Mouse (Mus musculus): ENCODE results near the gene Slco2a1. TPM values are rescaled to one million over a fixed set of nuclear protein-coding genes. Genes with fewer than 3 reads are reported as not detected.

The Slco2a1 gene
- polyA plus RNA-seq, 1 experiment: 9.1 TPM

DNA sequence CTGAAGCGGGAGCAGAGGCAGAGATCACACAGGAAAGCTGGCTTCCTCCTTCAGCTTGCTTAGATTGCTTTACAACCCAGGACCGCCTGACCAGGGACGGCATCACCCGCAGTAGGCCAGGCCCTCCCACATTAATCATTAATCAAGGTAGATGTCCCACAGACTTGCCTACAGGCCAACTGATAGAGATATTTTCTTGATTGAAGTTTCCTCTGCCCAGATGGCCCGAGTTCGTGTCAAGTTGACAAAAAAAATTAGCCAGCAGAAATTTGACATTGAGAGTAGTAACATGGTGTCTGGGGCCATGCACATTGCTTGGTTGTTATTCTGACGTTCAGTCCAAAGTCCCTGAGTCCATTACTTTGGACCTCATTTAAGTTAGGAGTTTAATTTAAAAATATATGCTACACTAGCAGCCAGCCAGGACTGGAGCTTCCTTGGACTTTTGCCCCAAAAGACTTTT is 60.6 kb downstream of the Slco2a1 start:
- H3K4me3 ChIP-seq (ENCODE audit: insufficient read depth, low read length): no peak overlapping the region
- H3K27ac ChIP-seq (ENCODE audit: insufficient read depth, low read length): no peak overlapping the region
- no peaks in the 10 kb centered on the region for H3K4me1 ChIP-seq (ENCODE audit: control insufficient read depth, insufficient read depth, low read length)
- TF ChIP-seq CTCF (IDR thresholded peaks at IDR 0.05; ENCODE audit: borderline replicate concordance, insufficient read depth, low read length) (no peak), POLR2A (IDR thresholded peaks at IDR 0.05; ENCODE audit: low read depth, low read length) (no peak)

DNA sequence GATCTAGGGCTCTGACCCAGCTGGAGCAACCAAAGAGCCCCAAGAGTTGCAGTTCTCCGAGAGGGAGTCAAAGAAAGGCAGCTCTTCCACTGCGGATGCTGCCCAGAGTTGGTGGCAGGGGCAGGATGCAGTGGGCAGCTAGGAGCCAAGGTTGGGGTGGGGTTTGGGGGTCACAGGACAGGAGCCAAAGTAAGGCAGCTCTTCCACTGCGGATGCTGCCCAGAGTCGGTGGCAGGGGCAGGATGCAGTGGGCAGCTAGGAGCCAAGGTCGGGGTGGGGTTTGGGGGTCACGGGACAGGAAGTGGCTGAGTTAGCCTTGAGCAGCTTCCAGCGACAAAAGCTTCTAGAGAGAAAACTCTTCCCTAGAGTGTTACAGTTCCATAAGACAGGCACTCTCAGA is 65.3 kb downstream of the Slco2a1 start:
- Histone ChIP-seq H3K4me3 (ENCODE audit: insufficient read depth, low read length) (no peak overlapping the region), H3K4me1 (ENCODE audit: control insufficient read depth, insufficient read depth, low read length) (no peaks in the 10 kb centered on the region), H3K27ac (ENCODE audit: insufficient read depth, low read length) (no peak overlapping the region)
- TF ChIP-seq POLR2A (IDR thresholded peaks at IDR 0.05; ENCODE audit: low read depth, low read length) (no peak), CTCF (IDR thresholded peaks at IDR 0.05; ENCODE audit: borderline replicate concordance, insufficient read depth, low read length) (no peak)

DNA sequence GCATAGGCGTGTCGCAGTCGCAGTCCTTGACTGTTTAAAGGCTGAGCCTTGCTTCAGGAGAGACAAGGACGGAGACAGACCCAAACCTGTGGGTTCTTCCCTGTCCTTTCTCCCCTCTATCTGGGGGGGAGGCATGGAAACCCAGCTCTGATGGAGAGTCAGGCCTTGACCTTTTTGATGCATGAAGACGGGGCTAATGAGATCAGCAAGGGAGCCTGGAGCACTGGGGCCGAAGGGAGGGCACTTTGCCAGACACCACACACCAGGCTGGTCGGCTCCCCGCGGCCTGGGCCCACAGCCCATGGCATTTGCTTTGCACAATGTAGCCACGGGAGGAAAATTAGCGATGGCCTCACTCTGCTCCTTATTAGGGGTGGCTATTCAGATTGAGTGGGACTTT is 66.5 kb downstream of the Slco2a1 start:
- H3K4me3 ChIP-seq (ENCODE audit: insufficient read depth, low read length): no peak overlapping the region
- no peak for TF ChIP-seq POLR2A (IDR thresholded peaks at IDR 0.05; ENCODE audit: low read depth, low read length)
- no peak for TF ChIP-seq CTCF (IDR thresholded peaks at IDR 0.05; ENCODE audit: borderline replicate concordance, insufficient read depth, low read length)
- H3K27ac ChIP-seq (ENCODE audit: insufficient read depth, low read length): no peak overlapping the region
- no peaks in the 10 kb centered on the region for H3K4me1 ChIP-seq (ENCODE audit: control insufficient read depth, insufficient read depth, low read length)

DNA sequence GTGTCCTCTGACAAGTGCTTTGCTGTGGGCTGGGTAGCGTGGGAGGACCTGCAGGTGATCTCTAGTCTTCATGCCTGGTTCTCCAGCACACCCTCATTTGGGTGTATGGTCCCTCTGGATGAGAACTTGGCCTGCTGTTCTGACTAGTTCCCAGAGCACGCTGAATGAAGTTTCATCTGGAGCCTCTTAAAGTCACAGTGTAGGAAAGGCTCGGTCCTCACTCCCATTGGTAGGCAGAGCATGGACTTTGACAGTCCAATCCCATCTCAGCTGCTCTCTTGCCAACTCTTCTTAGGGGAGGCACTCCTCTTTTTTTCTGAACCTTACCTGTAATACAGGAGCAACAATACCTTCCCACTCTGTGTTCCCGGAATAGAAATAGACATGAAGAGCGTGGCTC is 67.7 kb downstream of the Slco2a1 start:
- Histone ChIP-seq H3K4me3 (ENCODE audit: insufficient read depth, low read length) (no peak overlapping the region), H3K27ac (ENCODE audit: insufficient read depth, low read length) (no peak overlapping the region), H3K4me1 (ENCODE audit: control insufficient read depth, insufficient read depth, low read length) (0 out of 2 replicates have a peak, but pooled peaks cover 4% of the 10 kb centered on the region)
- TF ChIP-seq POLR2A (IDR thresholded peaks at IDR 0.05; ENCODE audit: low read depth, low read length) (no peak), CTCF (IDR thresholded peaks at IDR 0.05; ENCODE audit: borderline replicate concordance, insufficient read depth, low read length) (no peak)

DNA sequence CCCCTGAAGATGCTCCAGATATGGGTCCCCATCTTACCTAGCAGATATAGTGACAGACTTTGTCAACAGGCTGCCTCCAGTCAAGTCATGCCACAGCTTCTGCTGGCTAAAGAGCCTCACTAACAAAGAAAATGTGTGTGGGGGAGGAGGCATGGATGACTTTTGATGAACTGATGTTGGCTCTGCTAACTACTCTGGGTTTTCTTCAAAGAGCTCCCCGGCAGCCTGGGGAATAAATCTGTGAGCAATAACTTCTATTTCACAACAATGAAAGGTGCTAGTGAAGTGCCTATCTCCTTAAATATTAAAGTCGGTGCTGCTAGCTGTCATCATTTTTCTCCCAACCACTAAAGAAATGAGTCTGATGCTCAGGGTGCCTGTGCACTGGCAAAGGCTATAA is 72.0 kb downstream of the Slco2a1 start:
- Histone ChIP-seq H3K27ac (ENCODE audit: insufficient read depth, low read length) (peak overlapping the region; percentile 84), H3K4me3 (ENCODE audit: insufficient read depth, low read length) (no peak overlapping the region), H3K4me1 (ENCODE audit: control insufficient read depth, insufficient read depth, low read length) (peaks cover 10% of the 10 kb centered on the region; the same call in 1 of the 2 replicates)
- TF ChIP-seq POLR2A (IDR thresholded peaks at IDR 0.05; ENCODE audit: low read depth, low read length) (no peak), CTCF (IDR thresholded peaks at IDR 0.05; ENCODE audit: borderline replicate concordance, insufficient read depth, low read length) (no peak)

DNA sequence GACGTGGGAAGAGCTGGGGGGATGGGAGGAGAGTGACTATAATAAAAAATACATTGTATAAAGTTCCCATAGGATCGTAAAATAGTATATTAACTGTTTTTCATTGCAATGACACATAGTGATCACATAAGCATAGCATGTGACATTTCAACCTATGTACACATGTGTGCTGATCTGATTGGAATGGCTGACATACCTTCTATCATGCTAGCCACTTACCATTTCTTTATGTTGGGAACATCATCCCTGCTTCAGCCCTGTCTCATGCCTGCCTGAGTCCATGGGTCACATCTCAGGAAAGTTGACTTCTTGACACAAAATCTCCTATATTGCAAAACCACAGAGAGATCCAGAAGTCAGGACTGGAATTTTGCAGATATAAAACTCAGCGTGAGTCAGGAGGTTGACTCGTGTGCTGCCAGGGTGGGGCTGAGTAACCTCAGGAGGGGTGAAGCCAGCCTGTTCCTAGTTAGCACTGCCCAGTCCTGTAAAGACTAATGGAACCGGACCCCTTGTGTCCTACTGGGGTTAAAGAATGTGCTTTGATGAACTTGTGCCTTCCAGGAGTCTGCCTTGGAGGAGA is 73.0 kb downstream of the Slco2a1 start:
- Histone ChIP-seq H3K4me3 (ENCODE audit: insufficient read depth, low read length) (no peak overlapping the region), H3K27ac (ENCODE audit: insufficient read depth, low read length) (peak overlapping the region; percentile 84), H3K4me1 (ENCODE audit: control insufficient read depth, insufficient read depth, low read length) (peaks cover 10% of the 10 kb centered on the region; the same call in 1 of the 2 replicates)
- TF ChIP-seq POLR2A (IDR thresholded peaks at IDR 0.05; ENCODE audit: low read depth, low read length) (no peak), CTCF (IDR thresholded peaks at IDR 0.05; ENCODE audit: borderline replicate concordance, insufficient read depth, low read length) (no peak)

DNA sequence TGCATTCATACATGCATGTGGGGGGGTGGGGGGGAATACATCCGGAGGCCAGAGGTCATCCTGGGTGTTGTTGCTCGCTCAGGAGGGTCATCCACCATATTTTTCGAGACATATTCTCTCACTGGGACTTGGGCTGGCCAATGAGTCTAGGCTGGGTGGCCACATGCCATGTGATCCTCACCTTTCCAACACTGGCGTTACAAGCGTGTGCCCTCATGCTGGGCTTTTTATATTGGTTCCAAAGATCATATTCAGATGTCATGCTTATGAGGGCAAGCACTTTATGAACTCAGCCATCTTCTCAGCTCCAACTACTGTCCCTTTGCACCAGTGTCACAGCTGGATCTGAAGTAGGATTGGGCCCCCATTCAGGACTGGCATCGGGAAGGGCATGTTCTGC is 75.1 kb downstream of the Slco2a1 start:
- H3K27ac ChIP-seq (ENCODE audit: insufficient read depth, low read length): no peak overlapping the region
- TF ChIP-seq POLR2A (IDR thresholded peaks at IDR 0.05; ENCODE audit: low read depth, low read length) (no peak), CTCF (IDR thresholded peaks at IDR 0.05; ENCODE audit: borderline replicate concordance, insufficient read depth, low read length) (no peak)

DNA sequence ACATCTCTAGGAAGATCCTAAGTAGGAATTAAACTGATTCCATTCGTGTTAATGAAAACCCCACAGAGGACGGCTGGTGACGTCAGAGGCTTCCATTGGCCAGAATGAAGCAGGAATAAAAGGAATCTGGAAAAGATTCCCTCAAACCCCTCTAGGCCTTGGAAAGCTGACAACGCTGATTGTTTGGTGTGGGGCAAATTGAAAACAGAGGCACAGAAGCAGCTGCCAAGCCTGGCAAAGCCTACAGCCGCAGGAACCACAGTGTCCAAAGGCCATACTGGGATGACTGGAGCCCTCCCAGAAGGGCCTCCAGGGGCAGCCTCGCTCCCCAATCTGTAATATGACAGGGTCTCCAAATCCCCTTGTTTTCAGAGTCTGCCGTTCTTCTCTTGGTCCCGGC is 78.3 kb downstream of the Slco2a1 start:
- Histone ChIP-seq H3K4me3 (ENCODE audit: insufficient read depth, low read length) (no peak overlapping the region), H3K4me1 (ENCODE audit: control insufficient read depth, insufficient read depth, low read length) (peaks cover 1% of the 10 kb centered on the region; the same call in 1 of the 2 replicates), H3K27ac (ENCODE audit: insufficient read depth, low read length) (no peak overlapping the region)
- TF ChIP-seq POLR2A (IDR thresholded peaks at IDR 0.05; ENCODE audit: low read depth, low read length): no peak
- no peak for TF ChIP-seq CTCF (IDR thresholded peaks at IDR 0.05; ENCODE audit: borderline replicate concordance, insufficient read depth, low read length)

More for the DNA sequence above, 75.1 kb downstream of the Slco2a1 start:
- H3K4me1 ChIP-seq (ENCODE audit: control insufficient read depth, insufficient read depth, low read length): peaks cover 10% of the 10 kb centered on the region; the same call in 1 of the 2 replicates
- no peak overlapping the region for H3K4me3 ChIP-seq (ENCODE audit: insufficient read depth, low read length)

DNA sequence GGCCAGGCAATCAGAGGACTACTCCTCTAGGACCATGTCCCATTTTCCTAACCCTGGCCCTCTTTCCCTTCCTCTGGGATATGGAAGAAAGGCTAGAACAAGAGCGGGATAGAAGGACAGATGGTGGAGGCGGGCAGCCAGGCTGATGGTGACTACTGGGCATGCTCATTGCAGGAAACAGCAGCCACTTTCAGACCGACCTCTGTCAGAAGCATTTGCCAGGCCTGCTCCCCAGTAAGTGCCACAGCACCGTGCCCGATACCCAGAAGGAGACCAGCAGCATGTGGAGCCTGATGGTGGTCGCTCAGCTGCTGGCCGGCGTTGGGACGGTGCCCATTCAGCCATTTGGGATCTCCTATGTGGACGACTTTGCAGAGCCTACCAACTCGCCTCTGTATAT is 79.1 kb downstream of the Slco2a1 start:
- H3K27ac ChIP-seq (ENCODE audit: insufficient read depth, low read length): no peak overlapping the region
- no peak for TF ChIP-seq CTCF (IDR thresholded peaks at IDR 0.05; ENCODE audit: borderline replicate concordance, insufficient read depth, low read length)
- TF ChIP-seq POLR2A (IDR thresholded peaks at IDR 0.05; ENCODE audit: low read depth, low read length): no peak
- H3K4me1 ChIP-seq (ENCODE audit: control insufficient read depth, insufficient read depth, low read length): peaks cover 5% of the 10 kb centered on the region; the same call in 1 of the 2 replicates
- no peak overlapping the region for H3K4me3 ChIP-seq (ENCODE audit: insufficient read depth, low read length)

DNA sequence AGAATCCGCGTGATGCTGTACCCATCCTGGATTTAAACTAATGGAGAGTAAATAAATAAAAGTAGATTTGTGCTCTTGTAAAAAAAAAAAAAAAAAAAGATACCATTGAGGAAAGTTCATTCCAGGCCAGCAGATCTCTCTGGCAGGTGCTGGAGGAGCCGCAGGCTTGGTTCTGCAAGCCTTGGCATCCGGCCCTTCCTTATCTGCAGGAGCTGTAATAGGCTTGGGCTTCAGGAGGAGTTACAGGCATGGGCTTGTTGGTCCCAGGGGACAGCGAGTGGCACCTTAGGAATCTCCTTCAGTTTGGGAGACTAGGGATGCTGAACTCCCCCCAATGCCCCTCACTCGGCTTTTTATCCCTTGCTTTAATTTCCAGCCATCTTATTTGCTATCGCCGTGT is 80.3 kb downstream of the Slco2a1 start:
- no peak for TF ChIP-seq POLR2A (IDR thresholded peaks at IDR 0.05; ENCODE audit: low read depth, low read length)
- TF ChIP-seq CTCF (IDR thresholded peaks at IDR 0.05; ENCODE audit: borderline replicate concordance, insufficient read depth, low read length): no peak
- Histone ChIP-seq H3K4me1 (ENCODE audit: control insufficient read depth, insufficient read depth, low read length) (peaks cover 5% of the 10 kb centered on the region; the same call in 1 of the 2 replicates), H3K27ac (ENCODE audit: insufficient read depth, low read length) (no peak overlapping the region), H3K4me3 (ENCODE audit: insufficient read depth, low read length) (no peak overlapping the region)
